Mouse (Mus musculus) A20 (cell line): ENCODE measurements around the gene Ifitm10.

ENCODE experiments used
- DNase-seq: peaks from one replicate; pipeline ENCODE4 v3.0.0-alpha.2; 2011; ENCODE audit warnings: low read depth, low spot score

Ifitm10 gene

DNA sequence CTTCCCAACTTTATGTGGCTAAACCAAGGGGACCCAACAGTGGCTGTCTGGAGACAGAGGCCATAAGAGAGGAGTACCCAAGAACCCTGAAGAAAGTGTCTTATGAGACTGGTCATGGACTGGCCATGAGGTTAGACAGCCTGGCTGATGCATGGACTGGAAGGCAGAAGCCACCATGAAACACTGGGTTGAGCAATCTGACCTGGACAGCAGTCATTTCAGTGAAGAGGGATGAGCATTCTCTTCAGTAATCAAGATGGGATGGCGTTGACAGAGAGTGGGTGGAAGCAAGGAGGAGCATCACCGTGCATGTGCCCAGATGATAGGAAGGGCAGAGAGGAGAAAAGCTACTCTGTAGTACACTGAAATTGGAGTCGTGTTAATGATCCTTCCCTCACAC is 17.6 kb upstream of the Ifitm10 start:
- no peak for DNase-seq

DNA sequence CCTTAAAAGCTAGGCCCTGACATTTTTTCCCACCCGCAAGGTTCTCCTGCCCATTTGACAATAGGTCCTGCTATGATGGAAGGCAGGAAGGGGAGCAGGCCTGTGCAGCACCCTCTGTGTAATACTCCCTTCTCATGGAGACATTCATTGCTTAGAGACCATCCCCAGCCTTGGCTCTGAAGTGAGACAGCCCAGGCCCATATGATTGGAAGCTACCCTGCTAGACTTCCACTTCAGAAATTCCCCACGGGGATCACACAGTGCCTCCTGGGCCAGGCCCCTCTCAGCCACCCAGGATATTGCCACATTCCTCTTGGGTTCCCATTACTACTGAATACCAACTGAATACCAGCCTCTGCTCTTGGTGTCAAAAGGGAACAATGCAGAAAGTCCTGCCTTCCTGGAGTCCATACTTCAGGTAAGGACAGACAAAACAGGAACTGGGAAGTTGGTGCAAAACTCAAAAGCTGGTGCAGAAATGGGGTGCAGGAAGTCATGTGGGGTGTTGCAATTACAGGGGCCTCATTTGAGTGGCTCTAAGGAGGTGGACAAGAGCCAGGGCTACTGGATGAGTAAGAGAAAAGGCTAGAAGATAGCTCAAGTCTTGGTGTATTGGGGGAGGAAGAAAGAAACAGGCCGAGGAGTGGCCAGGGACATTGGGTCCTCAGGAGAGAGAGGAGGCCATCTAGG is 16.6 kb upstream of the Ifitm10 start:
- DNase-seq, result peak; percentile 10

GRCm38 (mm10) chr7:142388740-142389139 is 15.2 kb upstream of the Ifitm10 start:
- DNase-seq, result no peak

- DNase-seq, result no peak
Observed at GRCm38 (mm10) chr7:142388198-142388597, 14.6 kb upstream of the Ifitm10 start.

GRCm38 (mm10) chr7:142387419-142388148 is 14.0 kb upstream of the Ifitm10 start, which contains the start of gene Ctsd:
Gene Ctsd, minus strand, starts transcription at chr7:142388038.
- peak; percentile 93 for DNase-seq

- DNase-seq, result no peak
Observed at GRCm38 (mm10) chr7:142386621-142387201, 13.2 kb upstream of the Ifitm10 start.

GRCm38 (mm10) chr7:142385742-142386403 is 12.3 kb upstream of the Ifitm10 start:
- DNase-seq, result no peak

DNA sequence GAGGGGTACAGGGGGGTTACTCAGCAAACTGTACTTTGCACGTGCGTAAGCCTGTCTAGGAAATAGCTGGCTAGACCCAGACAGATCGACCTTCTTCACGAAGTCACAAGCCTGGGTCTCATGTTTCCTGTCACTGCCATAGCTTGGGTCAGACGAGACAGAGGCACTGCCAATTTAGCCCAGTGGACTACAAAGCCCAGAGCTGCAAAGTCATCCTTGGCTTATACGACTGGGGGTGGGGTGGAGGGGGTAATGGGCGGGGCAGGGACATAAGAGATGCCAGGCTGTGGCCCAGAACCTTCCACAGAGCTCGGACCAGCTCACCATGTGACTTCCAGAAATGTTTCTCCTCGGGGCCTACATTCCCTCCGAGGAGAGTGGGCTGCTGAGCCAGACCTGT is 10.8 kb upstream of the Ifitm10 start:
- DNase-seq, result no peak

DNA sequence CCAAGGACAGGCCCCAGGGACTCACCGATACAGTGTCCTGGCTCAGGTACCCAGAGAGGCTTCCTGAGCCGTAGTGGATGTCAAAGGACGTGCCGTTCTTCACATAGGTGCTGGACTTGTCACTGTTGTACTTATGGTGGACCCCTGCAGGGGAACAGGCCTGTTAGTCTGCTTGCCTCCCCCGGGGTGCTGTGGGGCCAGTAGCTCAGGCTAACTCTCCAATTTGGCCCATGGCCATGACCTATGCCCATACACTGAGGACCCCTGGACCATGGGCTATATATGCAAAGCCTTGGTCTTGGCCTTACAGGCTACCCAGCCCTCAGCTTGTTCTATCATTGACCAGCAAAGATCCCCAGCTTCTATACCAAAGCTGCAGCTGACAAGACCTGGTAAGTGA is 9.0 kb upstream of the Ifitm10 start, which contains the start of gene Gm49369:
Gene Gm49369, minus strand, starts transcription at position 101 of the 400 bp plus-strand sequence.
- DNase-seq, result no peak

GRCm38 (mm10) chr7:142381175-142381574 is 7.6 kb upstream of the Ifitm10 start:
- DNase-seq, result no peak

DNA sequence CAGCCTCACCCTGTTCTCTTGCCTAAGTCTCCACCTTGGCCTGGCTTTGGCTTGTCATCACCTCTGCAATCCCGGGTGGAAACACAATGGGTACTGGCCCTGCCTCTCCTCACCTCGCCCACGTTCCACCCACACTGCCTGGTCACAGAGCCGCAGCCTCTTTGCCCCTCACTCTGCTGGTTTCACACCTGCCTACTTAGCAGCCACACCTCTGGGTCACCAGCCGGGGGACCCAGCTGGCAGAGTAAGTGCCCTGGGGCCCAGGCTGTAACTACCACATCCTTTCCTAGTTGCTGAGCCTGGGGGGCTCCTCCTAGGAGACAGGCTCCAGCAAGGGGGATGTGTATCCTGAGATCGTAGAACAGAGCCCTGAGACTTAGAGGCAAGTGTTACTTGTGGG is 5.6 kb upstream of the Ifitm10 start:
- DNase-seq, result no peak

DNA sequence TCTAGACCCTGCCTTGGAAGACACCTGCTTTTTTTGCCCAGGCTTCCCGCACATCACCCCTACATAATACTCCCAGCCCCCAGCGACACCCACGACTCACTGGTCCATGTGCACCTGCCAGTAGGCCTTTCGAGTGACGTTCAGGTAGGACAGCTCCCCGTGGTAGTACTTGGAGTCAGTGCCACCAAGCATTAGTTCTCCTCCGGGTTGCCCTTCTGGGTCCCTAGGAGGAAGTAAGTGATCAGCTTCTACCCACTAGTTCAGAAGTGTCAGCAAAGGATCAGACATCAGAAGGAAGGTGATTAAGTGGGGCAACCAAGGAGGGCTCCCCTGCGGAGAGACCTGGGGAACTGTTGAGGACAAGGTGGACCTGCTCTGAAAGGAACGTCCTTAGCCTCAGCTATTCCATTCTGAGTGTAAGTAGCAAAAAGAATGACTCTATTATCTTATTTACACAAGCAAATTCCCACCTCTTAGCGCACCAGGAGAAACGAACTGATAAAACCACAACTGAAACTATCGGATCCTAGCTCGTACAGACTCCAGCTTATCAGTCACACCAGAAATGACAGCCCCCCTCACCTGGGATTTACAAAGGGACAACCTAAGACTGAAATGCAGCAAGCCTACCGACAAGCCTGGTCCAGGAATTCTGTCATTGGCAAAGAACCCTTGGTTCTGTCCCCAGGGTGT is 3.8 kb upstream of the Ifitm10 start:
- no peak for DNase-seq

DNA sequence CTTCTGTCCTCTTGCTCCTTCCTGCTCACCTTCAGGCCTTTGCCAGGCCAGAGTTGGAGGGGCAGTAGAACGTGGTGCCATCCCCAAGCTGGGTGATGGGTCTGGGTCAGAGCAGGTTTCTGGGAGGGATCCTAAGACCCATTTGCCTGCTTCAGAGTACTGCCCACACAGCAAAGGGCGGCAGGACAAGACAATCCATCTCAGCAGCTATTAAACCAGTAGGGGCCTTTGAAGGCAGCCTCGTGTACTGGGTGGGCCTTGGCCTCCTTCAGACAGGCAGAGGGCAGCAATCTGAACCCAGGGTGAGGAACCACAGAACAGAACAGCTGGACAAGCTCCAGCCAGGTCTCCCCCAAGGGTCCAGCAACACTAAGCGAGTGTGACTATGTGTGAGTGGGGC is 2.5 kb upstream of the Ifitm10 start:
- DNase-seq, result no peak

DNA sequence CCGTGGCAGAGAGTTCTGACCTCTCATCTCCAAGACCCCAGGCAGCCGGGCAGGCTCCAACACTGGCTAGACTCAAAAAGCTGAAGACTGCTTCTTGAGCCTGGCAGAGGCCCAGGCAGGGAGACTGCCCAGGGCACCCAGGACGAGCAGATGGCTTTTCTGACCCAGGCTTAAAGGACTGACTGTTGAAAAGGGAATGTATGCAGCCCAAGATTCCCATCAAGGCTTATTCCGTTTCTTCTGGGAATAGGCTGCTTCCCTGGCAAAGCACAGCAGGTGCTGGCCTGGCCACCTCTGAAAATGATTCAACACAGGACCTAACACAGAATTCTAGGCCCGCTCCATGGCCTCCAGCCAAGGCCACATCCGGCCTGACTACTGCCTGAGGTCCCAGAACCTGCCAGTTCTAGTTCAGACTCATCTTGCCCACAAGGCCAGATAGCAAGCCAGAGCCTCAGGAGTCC is 1.7 kb upstream of the Ifitm10 start:
- DNase-seq, result no peak

- no peak for DNase-seq
Observed at GRCm38 (mm10) chr7:142374413-142375015, 961 bp upstream of the Ifitm10 start.

DNA sequence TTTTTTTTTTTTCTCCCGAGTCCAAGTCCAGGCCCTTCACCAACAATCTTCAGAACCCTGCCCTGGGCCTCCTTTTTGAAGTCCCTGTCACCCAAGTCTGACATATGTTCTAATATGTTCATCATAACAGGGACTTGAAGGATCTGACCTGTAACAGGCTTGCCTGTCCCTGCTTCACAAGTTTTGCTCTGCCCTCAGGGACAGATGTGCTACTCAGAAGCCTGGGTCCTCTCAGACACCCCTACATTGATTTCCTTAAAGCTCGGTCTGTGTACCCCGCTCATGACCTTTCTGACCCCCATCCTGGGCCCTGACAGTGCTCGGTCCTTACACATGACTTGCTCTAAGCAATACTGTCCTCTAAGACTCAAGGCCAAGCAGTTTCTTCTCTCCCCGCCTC is 514 bp downstream of the Ifitm10 start:
- no peak for DNase-seq

- DNase-seq, result no peak
Observed at GRCm38 (mm10) chr7:142371768-142372661, 1.5 kb downstream of the Ifitm10 start.

DNA sequence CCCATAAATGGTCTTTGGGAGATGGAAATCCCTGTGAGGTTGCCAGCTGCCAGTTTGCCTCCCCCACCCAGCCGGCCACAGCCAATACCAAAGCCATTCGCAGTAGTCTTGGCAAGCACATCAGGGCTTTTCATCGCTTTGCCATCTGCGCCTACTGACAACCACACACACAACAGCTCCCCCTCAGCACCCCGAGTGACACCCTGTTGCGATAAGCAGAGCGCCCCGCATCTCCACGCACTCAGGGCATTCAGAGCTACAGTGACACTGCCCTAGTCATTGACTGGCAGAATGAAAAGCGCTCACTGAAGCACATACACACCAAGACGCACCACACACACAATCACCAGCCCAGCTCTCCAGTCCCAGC is 2.2 kb downstream of the Ifitm10 start:
- no peak for DNase-seq

- DNase-seq, result no peak
Observed at GRCm38 (mm10) chr7:142370937-142371336, 2.6 kb downstream of the Ifitm10 start.

DNA sequence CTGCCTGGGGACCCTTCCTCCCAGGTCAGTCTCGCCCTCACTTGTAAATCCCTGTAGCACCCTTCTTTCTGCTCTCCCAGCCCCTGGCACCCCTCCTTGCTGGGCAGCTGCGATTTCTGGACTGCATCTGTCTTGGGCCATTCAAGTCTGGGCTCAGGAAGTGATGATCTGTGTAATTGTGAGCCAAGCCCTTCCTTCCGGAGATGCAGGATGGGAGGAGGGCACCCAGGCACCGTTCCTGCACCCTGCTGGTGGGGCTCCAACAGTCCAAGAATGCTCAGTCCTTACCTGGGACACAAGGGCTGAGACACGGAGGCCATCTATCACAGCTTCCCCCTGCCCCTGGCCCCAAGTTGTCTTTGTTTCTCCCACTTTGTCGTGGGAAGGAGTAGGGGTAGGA is 3.7 kb downstream of the Ifitm10 start:
- no peak for DNase-seq
